Mouse (Mus musculus) embryonic fibroblast, embryonic 13.5 days (primary cell): ENCODE data around the gene Xlr4c.

ENCODE experiments used
- CTCF ChIP-seq: IDR thresholded peaks from 2 replicates; pipeline ENCODE4 v1.5.1; 2011; ENCODE audit warnings: mild to moderate bottlenecking, control low read depth, low read length, moderate library complexity, borderline replicate concordance; ENCODE audit not compliant: insufficient read depth
- POLR2A ChIP-seq: IDR thresholded peaks from 2 replicates; pipeline ENCODE4 v1.6.1; 2011; ENCODE audit warnings: low read depth, mild to moderate bottlenecking, control low read depth, low read length, moderate library complexity

GRCm38 (mm10) chrX:73229288-73229687, 13.6 kb downstream of the Xlr4c start:
- TF ChIP-seq POLR2A: no peak
- TF ChIP-seq CTCF: no peak
